ENCODE assay signal across 9 mouse cellular contexts in the genomic region with DNA sequence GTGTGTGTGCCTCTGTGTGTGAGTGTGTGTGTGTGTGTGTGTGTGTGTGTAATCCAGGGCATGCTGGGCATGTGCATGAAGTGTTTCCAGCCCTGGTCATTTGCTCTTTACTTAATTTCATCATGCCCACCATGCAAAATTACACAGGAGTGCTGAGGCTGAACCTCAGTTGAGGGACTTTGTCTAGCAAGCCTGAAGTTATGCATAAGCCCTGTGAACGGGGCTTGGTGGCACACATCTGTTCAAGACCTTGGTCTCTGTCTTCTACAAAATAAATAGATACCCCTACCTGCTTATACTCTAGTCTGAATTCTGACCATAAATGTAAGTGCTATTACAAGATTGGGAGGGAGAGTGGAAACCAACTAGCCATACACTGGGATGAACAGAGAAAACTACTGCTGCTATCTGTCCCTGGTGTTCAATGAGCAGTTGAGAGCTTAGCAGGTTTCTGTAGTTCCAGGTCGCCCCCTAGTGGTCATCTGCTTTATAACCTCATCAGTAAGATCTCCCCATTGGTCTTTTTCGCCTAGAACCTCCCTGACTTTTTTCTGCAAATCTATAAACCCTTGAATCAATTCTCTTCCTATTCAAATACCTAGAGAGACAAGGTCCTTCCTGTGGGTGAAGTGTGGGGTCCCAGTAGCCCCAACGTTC. TPM values are rescaled to one million over a fixed set of nuclear protein-coding genes. Genes with fewer than 3 reads are reported as not detected.
DNase-seq lines count a peak whose midpoint lies in the region; ATAC-seq and TF ChIP-seq lines count a peak whose summit lies in the region.
"Had no signal": no experiment of that assay in that cellular context is flagged by ENCODE, and none has a peak within 500 bp of the region (broad histone marks: within the 10 kb centered on the region; RNA-seq: fewer than 3 reads in every experiment).

No protein-coding gene starts in this region.

- H3K4me1 ChIP-seq in ES-E14 (ENCODE audit: control insufficient read depth in 2 of 2, insufficient read depth in 2 of 2, low read length in 2 of 2, poor library complexity in 1 of 2): peaks cover 0 to 10% of the 10 kb centered on the region in 2 experiments; a peak in 1 of 4 replicates
- H3K4me1 ChIP-seq in forebrain, embryonic 13.5 days: no peaks in the 10 kb centered on the region
- 0 out of 2 replicates have a peak, but pooled peaks cover 4% of the 10 kb centered on the region for H3K4me1 ChIP-seq in liver, postnatal 0 days (ENCODE audit: insufficient read depth)
- H3K4me1 ChIP-seq: heart, embryonic 13.5 days had no signal

- no peak overlapping the region for H3K4me3 ChIP-seq in ES-E14 (ENCODE audit: insufficient read depth in 1 of 2, low read depth in 1 of 2, low read length in 2 of 2, poor library complexity in 1 of 2, severe bottlenecking in 1 of 2)
- no peak overlapping the region for H3K4me3 ChIP-seq in forebrain, embryonic 13.5 days
- H3K4me3 ChIP-seq in liver, postnatal 0 days (ENCODE audit: low read depth, low read length): no peak overlapping the region
- H3K4me3 ChIP-seq: heart, embryonic 13.5 days had no signal

- peak; percentile 94 for TF ChIP-seq CTCF in liver, postnatal 0 days (IDR thresholded peaks at IDR 0.05; ENCODE audit: low read depth)

- peak; percentile 85 for DNase-seq in ES-E14 (ENCODE audit: low read depth, low spot score)
- peak; percentile 85 for DNase-seq in c-Kit-positive CD71-positive TER-119-negative erythroid progenitor cells, embryonic 14.5 days (ENCODE audit: low read depth)
- peak; percentile 75 to 79 for DNase-seq in heart, postnatal 36 days
- peak; percentile 54 for DNase-seq in large intestine, adult 2 months (ENCODE audit: low read depth, low spot score)
- peak; percentile 84 for DNase-seq in liver, postnatal 0 days
- peak; percentile 85 for DNase-seq in thymus, postnatal 0 days (ENCODE audit: low spot score)

- intact Hi-C loops in heart, postnatal 36 days (cut with DNase I): loop anchor here (1.0 to 5.0 kb wide), 3 partner anchors 125 to 277 kb away; partner anchors contain the start of gene Psmd1

- 33% methylated on average over 4 of the region's 4 CpGs for WGBS in forebrain, embryonic 13.5 days
- 27% methylated on average over 4 of the region's 4 CpGs for WGBS in large intestine, adult 2 months
- WGBS in liver, postnatal 0 days (ENCODE audit: insufficient replicate concordance): 27% methylated on average over 4 of the region's 4 CpGs

- H3K27me3 ChIP-seq in forebrain, embryonic 13.5 days: no peaks in the 10 kb centered on the region
- no peaks in the 10 kb centered on the region for H3K27me3 ChIP-seq in liver, postnatal 0 days (ENCODE audit: insufficient read depth, low read length)

- ATAC-seq in forebrain, embryonic 13.5 days: peak; percentile 75; the same call in 1 of the 2 replicates
- ATAC-seq in liver, postnatal 0 days: peak; percentile 55; the same call in 1 of the 2 replicates
- peak; percentile 84 for ATAC-seq in neutrophil, adult 5-6 weeks (ENCODE audit: extremely low read depth, insufficient number of reproducible peaks, low FRiP score, poor library complexity, severe bottlenecking)

- no peaks in the 10 kb centered on the region for H3K36me3 ChIP-seq in ES-E14 (ENCODE audit: control insufficient read depth, insufficient read depth, low read length, poor library complexity, severe bottlenecking)
- no peaks in the 10 kb centered on the region for H3K36me3 ChIP-seq in forebrain, embryonic 13.5 days (ENCODE audit: poor library complexity, severe bottlenecking)
- H3K36me3 ChIP-seq in liver, postnatal 0 days (replicated peaks; ENCODE audit: insufficient read depth, low read length): no peaks in the 10 kb centered on the region
- H3K36me3 ChIP-seq: heart, embryonic 13.5 days had no signal

- H3K9ac ChIP-seq in ES-E14 (ENCODE audit: insufficient read depth, low read depth, low read length, poor library complexity, severe bottlenecking): no peak overlapping the region
- H3K9ac ChIP-seq in forebrain, embryonic 13.5 days: no peak overlapping the region
- H3K9ac ChIP-seq in liver, postnatal 0 days (replicated peaks): no peak overlapping the region
- H3K9ac ChIP-seq: heart, embryonic 13.5 days had no signal

- H3K9me3 ChIP-seq in ES-E14 (ENCODE audit: control insufficient read depth, insufficient read depth, low read depth, low read length): no peaks in the 10 kb centered on the region
- H3K9me3 ChIP-seq in forebrain, embryonic 13.5 days (replicated peaks): no peaks in the 10 kb centered on the region
- H3K9me3 ChIP-seq in liver, postnatal 0 days (ENCODE audit: low read length): no peaks in the 10 kb centered on the region
- H3K9me3 ChIP-seq: heart, embryonic 13.5 days had no signal

- no peak for TF ChIP-seq EP300 in liver, postnatal 0 days (IDR thresholded peaks at IDR 0.05; ENCODE audit: low read depth)

- H3K27ac ChIP-seq in ES-E14 (ENCODE audit: insufficient read depth, low read depth, low read length, poor library complexity, severe bottlenecking): no peak overlapping the region
- no peak overlapping the region for H3K27ac ChIP-seq in forebrain, embryonic 13.5 days
- no peak overlapping the region for H3K27ac ChIP-seq in liver, postnatal 0 days (ENCODE audit: low read depth)
- H3K27ac ChIP-seq: heart, embryonic 13.5 days had no signal

- in situ Hi-C loops in ES-E14 (cut with MboI; ENCODE audit: low sequenced_read_pairs in 2 of 2, unreplicated experiment in 2 of 2): loop anchor here (5.0 to 10.0 kb wide), 2 partner anchors 152 to 154 kb away; no protein-coding TSS in a partner anchor

- no peak overlapping the region for H3K4me2 ChIP-seq in forebrain, embryonic 13.5 days
- H3K4me2 ChIP-seq in liver, postnatal 0 days (ENCODE audit: low read depth, low read length): no peak overlapping the region
- H3K4me2 ChIP-seq: heart, embryonic 13.5 days had no signal

TF ChIP-seq in ES-E14, 5 proteins besides CTCF, POLR2A, EP300 and RAD21:
- TF ChIP-seq ZC3H11A (IDR thresholded peaks at IDR 0.05; ENCODE audit: borderline replicate concordance, low read depth, low read length): no peak; the same call in 1 of the 2 replicates
- no peak for TF ChIP-seq CHD2 (IDR thresholded peaks at IDR 0.05; ENCODE audit: low read depth, low read length)
- no peak for TF ChIP-seq MAFK (IDR thresholded peaks at IDR 0.05; ENCODE audit: insufficient read depth, low read depth, low read length)
- TF ChIP-seq ZNF384 (IDR thresholded peaks at IDR 0.05; ENCODE audit: low read depth, low read length): no peak
- TF ChIP-seq HCFC1 (IDR thresholded peaks at IDR 0.05; ENCODE audit: borderline replicate concordance, insufficient read depth, low read length): no peak

RNA-seq across cellular contexts. Expression of gene Ncl, which starts 19.9 kb away (rescaled TPM):
- total RNA-seq in ES-E14 (2012; rRNA removed): 496 and 529 TPM in 2 replicates
- 285 and 294 TPM in 2 replicates for polyA plus RNA-seq in forebrain, embryonic 13.5 days (2015; fragmentation: Nextera tagmentation; extraction: Ambion mirVana)
- total RNA-seq in heart, postnatal 36 days (2021): 100 to 1,000 TPM; 109 to 127 TPM
- polyA plus RNA-seq in large intestine, adult 2 months (2012; rRNA removed): 4.9 and 6.1 TPM in 2 replicates
- 169 and 175 TPM in 2 replicates for polyA plus RNA-seq in liver, postnatal 0 days (2015; fragmentation: Nextera tagmentation; extraction: Ambion mirVana)
- total RNA-seq in neutrophil, adult 5-6 weeks (2017): 236 and 246 TPM in 2 replicates
- 458 and 464 TPM in 2 replicates for polyA plus RNA-seq in thymus, postnatal 0 days (2015; fragmentation: Nextera tagmentation; extraction: Ambion mirVana)

RNA-seq across cellular contexts. Expression of gene B3gnt7, which starts 36.7 kb away (rescaled TPM):
- total RNA-seq in ES-E14 (2012; rRNA removed): 103 and 166 TPM in 2 replicates
- 1.5 and 2.1 TPM in 2 replicates for polyA plus RNA-seq in forebrain, embryonic 13.5 days (2015; fragmentation: Nextera tagmentation; extraction: Ambion mirVana)
- under 1 TPM; 0.30 to 0.42 TPM for total RNA-seq in heart, postnatal 36 days (2021)
- 89.1 and 133 TPM in 2 replicates for polyA plus RNA-seq in large intestine, adult 2 months (2012; rRNA removed)
- 0.46 and 1.0 TPM in 2 replicates for polyA plus RNA-seq in liver, postnatal 0 days (2015; fragmentation: Nextera tagmentation; extraction: Ambion mirVana)
- 1.8 and 3.4 TPM in 2 replicates for total RNA-seq in neutrophil, adult 5-6 weeks (2017)
- 0.66 and 0.98 TPM in 2 replicates for polyA plus RNA-seq in thymus, postnatal 0 days (2015; fragmentation: Nextera tagmentation; extraction: Ambion mirVana)

Comparison
In these comparisons a context has a peak if more than half of its experiments do, and no peak if none do; other contexts are left out.
1. RNA of gene Ncl, which starts 19.9 kb away (polyA plus RNA-seq): 458 to 464 TPM in thymus, postnatal 0 days, 285 to 294 TPM in forebrain, embryonic 13.5 days and 169 to 175 TPM in liver, postnatal 0 days; 4.9 to 6.1 TPM in large intestine, adult 2 months; every median in the first group is over 10 times any median in the second.
2. RNA of gene B3gnt7, which starts 36.7 kb away (polyA plus RNA-seq): 89.1 to 133 TPM in large intestine, adult 2 months; 1.5 to 2.1 TPM in forebrain, embryonic 13.5 days, 0.46 to 1.0 TPM in liver, postnatal 0 days and 0.66 to 0.98 TPM in thymus, postnatal 0 days; every median in the first group is over 10 times any median in the second.
3. Peak in every context shown above with its lines, with median percentiles within 50 percentile points of each other: DNase-seq and ATAC-seq.